12 mouse cellular contexts compared by ENCODE assay signal in genomic region chr13:41855206-41856185, GRCm38 (mm10). TPM values are rescaled to one million over a fixed set of nuclear protein-coding genes. Genes with fewer than 3 reads are reported as not detected.
DNase-seq lines count a peak whose midpoint lies in the region; TF ChIP-seq lines count a peak whose summit lies in the region.
"Had no signal": no experiment of that assay in that cellular context is flagged by ENCODE, and none has a peak within 500 bp of the region (broad histone marks: within the 10 kb centered on the region; RNA-seq: fewer than 3 reads in every experiment).

No protein-coding gene starts in this region.

- H3K4me3 ChIP-seq in lung, adult 2 months (replicated peaks; ENCODE audit: extremely low read depth, low read depth, low read length) = no peak overlapping the region
- H3K4me3 ChIP-seq: hindbrain, embryonic 10.5 days; limb, embryonic 15.5 days had no signal

- peak; percentile 37 to 49 for DNase-seq in lung, adult 18-20 months
- no peak for DNase-seq in lung, adult 2 months
- peak; percentile 20 for DNase-seq in embryo, embryonic 11.5 days (ENCODE audit: low read depth, low spot score)
- peak; percentile 23 to 39 for DNase-seq in kidney, postnatal 25 days
- peak; percentile 46 for DNase-seq in splenic B cell, adult 2 months (ENCODE audit: low read depth, low spot score)
- DNase-seq in right cerebral cortex, postnatal 10 days (ENCODE audit: low spot score in 2 of 2) = no peak
- DNase-seq in MN1 (ENCODE audit: low spot score) = no peak
- DNase-seq: cerebellum, adult 9-11 months had no signal

- H3K36me3 ChIP-seq in splenic B cell, adult 2 months (ENCODE audit: control insufficient read depth, insufficient read depth, low read length, poor library complexity, severe bottlenecking) = no peaks in the 10 kb centered on the region
- H3K36me3 ChIP-seq: hindbrain, embryonic 10.5 days; limb, embryonic 15.5 days had no signal

- TF ChIP-seq CTCF in lung, adult 2 months (IDR thresholded peaks at IDR 0.05; ENCODE audit: insufficient read depth, low read length) = no peak

- 68% methylated on average over 13 of the region's 13 CpGs for WGBS in lung, adult 2 months

- peaks cover 3% of the 10 kb centered on the region; the same call in 1 of the 2 replicates for H3K4me1 ChIP-seq in lung, adult 2 months (ENCODE audit: control insufficient read depth, insufficient read depth, low read length)

- no peaks in the 10 kb centered on the region for H3K27me3 ChIP-seq in splenic B cell, adult 2 months (ENCODE audit: control insufficient read depth, insufficient read depth, low read length, poor library complexity, severe bottlenecking)
- H3K27me3 ChIP-seq: limb, embryonic 15.5 days had no signal

- TF ChIP-seq POLR2A in lung, adult 2 months (IDR thresholded peaks at IDR 0.05; ENCODE audit: borderline replicate concordance, extremely low read depth, low read depth, low read length) = no peak

RNA-seq across cellular contexts. Expression of gene Adtrp, which starts 8.0 kb away (rescaled TPM):
- polyA plus RNA-seq in lung, adult 2 months (2012; rRNA removed) = 1.6 and 4.3 TPM in 2 replicates
- polyA plus RNA-seq: forebrain, embryonic 16.5 days; hindbrain, embryonic 10.5 days; midbrain, embryonic 11.5 days had no signal

Comparison
In these comparisons a context has a peak if more than half of its experiments do, and no peak if none do; other contexts are left out.
1. DNase-seq: peak in lung, adult 18-20 months (2 of 2), embryo, embryonic 11.5 days (single experiment), kidney, postnatal 25 days (2 of 2) and splenic B cell, adult 2 months (single experiment); none in lung, adult 2 months (single experiment), right cerebral cortex, postnatal 10 days (0 of 2) and MN1 (single experiment).